In genomic region chr17:26537722-26538471, GRCm38 (mm10) we compare ENCODE assay signal across 8 mouse cellular contexts. TPM values are rescaled to one million over a fixed set of nuclear protein-coding genes. Genes with fewer than 3 reads are reported as not detected.
A peak's percentile ranks its signal among the peaks of the same experiment; 100 is the strongest.
DNase-seq lines count a peak whose midpoint lies in the region; ATAC-seq and TF ChIP-seq lines count a peak whose summit lies in the region.

No protein-coding gene starts in this region.

- H3K27ac ChIP-seq in heart, adult 2 months = peak overlapping the region; percentile 42
- no peak overlapping the region for H3K27ac ChIP-seq in heart, embryonic 13.5 days (replicated peaks)
- H3K27ac ChIP-seq in left cerebral cortex, adult 2 months = no peak overlapping the region
- H3K27ac ChIP-seq in hindbrain, postnatal 0 days = no peak overlapping the region

- peak; percentile 37 for ATAC-seq in CD4-positive, CD25-positive, alpha-beta regulatory T cell, adult 4 months
- ATAC-seq in heart, embryonic 13.5 days (ENCODE audit: extremely low read depth, insufficient number of reproducible peaks, low FRiP score, low TSS enrichment) = peak; percentile 66; the same call in 1 of the 2 replicates
- ATAC-seq in hindbrain, postnatal 0 days = no peak

- H3K4me3 ChIP-seq in heart, adult 2 months = no peak overlapping the region
- no peak overlapping the region for H3K4me3 ChIP-seq in heart, embryonic 13.5 days
- no peak overlapping the region for H3K4me3 ChIP-seq in left cerebral cortex, adult 2 months
- no peak overlapping the region for H3K4me3 ChIP-seq in hindbrain, postnatal 0 days (ENCODE audit: low read length)

- no peaks in the 10 kb centered on the region for H3K27me3 ChIP-seq in heart, adult 2 months (ENCODE audit: control insufficient read depth, insufficient read depth, low read length)
- H3K27me3 ChIP-seq in heart, embryonic 13.5 days (replicated peaks) = no peaks in the 10 kb centered on the region
- H3K27me3 ChIP-seq in hindbrain, postnatal 0 days (ENCODE audit: insufficient read depth, low read length) = no peaks in the 10 kb centered on the region

- no peaks in the 10 kb centered on the region for H3K9me3 ChIP-seq in heart, embryonic 13.5 days
- H3K9me3 ChIP-seq in hindbrain, postnatal 0 days (ENCODE audit: low read length) = no peaks in the 10 kb centered on the region

- no peak for TF ChIP-seq CTCF in heart, adult 2 months (IDR thresholded peaks at IDR 0.05)
- TF ChIP-seq CTCF in left cerebral cortex, adult 2 months (IDR thresholded peaks at IDR 0.05) = no peak
- no peak for TF ChIP-seq CTCF in hindbrain, postnatal 0 days (IDR thresholded peaks at IDR 0.05; ENCODE audit: low read depth)

- no peak for DNase-seq in heart, adult 2 months
- no peak for DNase-seq in heart, postnatal 25 days (ENCODE audit: low spot score)
- DNase-seq in lung, postnatal 25 days (ENCODE audit: low spot score) = peak; percentile 57
- no peak for DNase-seq in left cerebral cortex, adult 2 months (ENCODE audit: extremely low spot score in 1 of 2, low spot score in 2 of 2)
- DNase-seq in hindbrain, postnatal 0 days (ENCODE audit: low spot score) = no peak
- no peak for DNase-seq in gastrocnemius, adult 8-10 months (ENCODE audit: low spot score in 2 of 2)

- H3K4me2 ChIP-seq in heart, embryonic 13.5 days = peak overlapping the region; percentile 42
- no peak overlapping the region for H3K4me2 ChIP-seq in hindbrain, postnatal 0 days (ENCODE audit: low read depth, low read length)

- WGBS in heart, adult 2 months = 28% methylated on average over 6 of the region's 6 CpGs
- WGBS in heart, embryonic 13.5 days = 38% methylated on average over 6 of the region's 6 CpGs
- WGBS in hindbrain, postnatal 0 days = 33% methylated on average over 6 of the region's 6 CpGs

- H3K4me1 ChIP-seq in heart, adult 2 months (ENCODE audit: control insufficient read depth, insufficient read depth, low read length) = peaks cover 14% of the 10 kb centered on the region
- peaks cover 28% of the 10 kb centered on the region for H3K4me1 ChIP-seq in heart, embryonic 13.5 days
- H3K4me1 ChIP-seq in hindbrain, postnatal 0 days (ENCODE audit: insufficient read depth, low read length) = no peaks in the 10 kb centered on the region

- no peaks in the 10 kb centered on the region for H3K36me3 ChIP-seq in heart, adult 2 months (ENCODE audit: control insufficient read depth, insufficient read depth, low read length)
- H3K36me3 ChIP-seq in heart, embryonic 13.5 days = no peaks in the 10 kb centered on the region
- no peaks in the 10 kb centered on the region for H3K36me3 ChIP-seq in hindbrain, postnatal 0 days (ENCODE audit: insufficient read depth, low read length)

- intact Hi-C loops in heart, adult 2 months (cut with DNase I) = no loop called here
- intact Hi-C loops in heart, postnatal 25 days (cut with DNase I) = no loop called here
- intact Hi-C loops in left cerebral cortex, adult 2 months (cut with DNase I) = no loop called here

- TF ChIP-seq POLR2A in heart, adult 2 months (IDR thresholded peaks at IDR 0.05; ENCODE audit: insufficient read depth, low read depth, low read length) = no peak

- TF ChIP-seq EP300 in heart, adult 2 months (IDR thresholded peaks at IDR 0.05; ENCODE audit: insufficient read depth, low read depth, low read length) = no peak

- no peak overlapping the region for H3K9ac ChIP-seq in heart, adult 2 months (ENCODE audit: low read depth, low read length)
- no peak overlapping the region for H3K9ac ChIP-seq in heart, embryonic 13.5 days
- H3K9ac ChIP-seq in hindbrain, postnatal 0 days (replicated peaks; ENCODE audit: low read length) = no peak overlapping the region

- no peaks in the 10 kb centered on the region for H3K79me2 ChIP-seq in heart, adult 2 months (replicated peaks; ENCODE audit: control insufficient read depth, insufficient read depth, low read length)

RNA-seq across cellular contexts. Expression of gene Ergic1, which starts 23.4 kb away (rescaled TPM):
- total RNA-seq in heart, adult 2 months (2021) = 10 to 100 TPM; 53.6 to 59.4 TPM
- polyA plus RNA-seq in heart, adult 2 months (2012; rRNA removed) = 64.4 and 84.3 TPM in 2 replicates
- total RNA-seq in heart, postnatal 25 days (2021) = 10 to 100 TPM; 54.2 to 58.4 TPM
- polyA plus RNA-seq in CD4-positive, CD25-positive, alpha-beta regulatory T cell, adult 4 months (2017; shearing (Covaris generic)) = 10 to 100 TPM; 37.2 to 77.2 TPM
- 103 and 121 TPM in 2 replicates for polyA plus RNA-seq in heart, embryonic 13.5 days (2015; fragmentation: Nextera tagmentation; extraction: Ambion mirVana)
- total RNA-seq in left cerebral cortex, adult 2 months (2021) = 100 to 1,000 TPM; 144 to 149 TPM
- total RNA-seq in hindbrain, postnatal 0 days (2014; rRNA removed) = 235 and 250 TPM in 2 replicates
- 81.2 and 93.5 TPM in 2 replicates for polyA plus RNA-seq in hindbrain, postnatal 0 days (2015; fragmentation: Nextera tagmentation; extraction: Ambion mirVana)
- 10 to 100 TPM; 42.1 to 62.2 (median 50.9) TPM for total RNA-seq in gastrocnemius, adult 8-10 months (2022)

RNA-seq across cellular contexts. Expression of gene Dusp1, which starts 24.0 kb away (rescaled TPM):
- 10 to 100 TPM; 61.4 to 71.3 TPM for total RNA-seq in heart, adult 2 months (2021)
- 122 and 171 TPM in 2 replicates for polyA plus RNA-seq in heart, adult 2 months (2012; rRNA removed)
- total RNA-seq in heart, postnatal 25 days (2021) = 10 to 100 TPM; 44.8 to 66.4 TPM
- polyA plus RNA-seq in CD4-positive, CD25-positive, alpha-beta regulatory T cell, adult 4 months (2017; shearing (Covaris generic)) = 10 to 100 TPM; 24.6 to 24.7 TPM
- 32.8 and 33.1 TPM in 2 replicates for polyA plus RNA-seq in heart, embryonic 13.5 days (2015; fragmentation: Nextera tagmentation; extraction: Ambion mirVana)
- total RNA-seq in left cerebral cortex, adult 2 months (2021) = 10 to 100 TPM; 58.0 to 65.6 TPM
- total RNA-seq in hindbrain, postnatal 0 days (2014; rRNA removed) = 50.5 and 51.4 TPM in 2 replicates
- polyA plus RNA-seq in hindbrain, postnatal 0 days (2015; fragmentation: Nextera tagmentation; extraction: Ambion mirVana) = 25.3 and 27.0 TPM in 2 replicates
- 10 to 100 TPM; 49.6 to 99.2 (median 59.4) TPM for total RNA-seq in gastrocnemius, adult 8-10 months (2022)
